Mouse (Mus musculus): ENCODE measurements at regions not wholly inside any gene's neighbourhood (a gene's known extent, or its start where the extent isn't known, plus 50 kb on each side); places are given as distances from the start of the nearest gene placed in this dataset.
A peak's percentile ranks its signal among the peaks of the same experiment; 100 is the strongest.

DNA sequence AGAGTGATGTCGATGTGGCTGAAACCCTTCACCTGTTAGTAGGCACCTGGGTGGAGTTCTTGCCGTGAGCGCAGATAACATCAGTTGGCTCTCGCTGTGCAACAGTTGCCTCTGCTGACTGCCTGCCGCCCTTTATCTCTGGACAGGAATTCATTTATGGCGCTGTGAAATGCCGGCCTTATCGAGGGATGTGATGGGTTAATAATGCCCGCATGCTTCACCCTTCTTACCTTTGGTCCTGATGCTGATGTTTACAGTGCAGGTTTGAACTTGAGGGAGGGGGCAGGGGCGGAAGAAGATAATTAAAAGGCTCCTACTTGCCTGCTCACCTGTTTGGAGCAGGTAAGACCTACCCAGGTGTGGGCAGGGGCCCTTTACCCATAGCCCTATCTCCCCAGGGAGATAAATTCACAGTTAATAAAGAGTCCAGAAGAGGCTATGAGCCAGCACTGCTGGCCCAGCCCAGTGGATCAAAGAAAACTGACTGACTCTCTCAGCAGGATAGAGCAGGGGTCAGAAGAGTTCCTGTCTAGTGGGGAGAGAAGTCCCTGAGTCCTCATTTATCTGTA, 509.4 kb downstream of the Med13l start:
- Histone ChIP-seq H3K4me2 (ENCODE audit: low read depth, low read length) (no peak overlapping the region), H3K4me1 (ENCODE audit: insufficient read depth, low read length) (no peaks in the 10 kb centered on the region), H3K27ac (no peak overlapping the region), H3K9me3 (ENCODE audit: low read length) (no peaks in the 10 kb centered on the region), H3K4me3 (ENCODE audit: low read length) (no peak overlapping the region), H3K36me3 (ENCODE audit: insufficient read depth, low read length) (no peaks in the 10 kb centered on the region), H3K27me3 (ENCODE audit: insufficient read depth, low read length) (no peaks in the 10 kb centered on the region), H3K9ac (replicated peaks; ENCODE audit: low read length) (no peak overlapping the region)
- TF ChIP-seq CTCF (IDR thresholded peaks at IDR 0.05; ENCODE audit: low read depth): no peak
- no peak for DNase-seq (ENCODE audit: low spot score)
- no peak for ATAC-seq
- WGBS: 84% methylated on average over 10 of the region's 10 CpGs

DNA sequence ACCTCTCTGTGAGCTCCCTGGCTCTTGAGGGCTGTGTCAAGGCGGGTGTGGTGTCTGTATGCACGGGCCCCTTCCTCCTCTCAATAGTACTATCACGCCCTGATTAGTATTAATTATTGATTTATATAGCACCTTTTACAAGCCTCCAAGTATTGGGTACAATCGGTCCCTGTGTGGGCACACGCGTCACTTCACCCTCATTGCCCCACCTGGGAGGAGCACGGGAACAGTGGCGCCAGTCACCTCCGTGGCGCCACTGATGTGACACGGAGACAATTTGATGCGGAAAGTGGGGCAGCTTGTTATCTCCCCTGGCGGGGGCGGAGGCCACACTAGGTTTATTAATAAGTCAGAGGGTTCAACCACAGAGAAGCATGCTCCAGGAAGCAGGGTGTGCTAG, 512.2 kb downstream of the Med13l start:
- Histone ChIP-seq H3K9ac (replicated peaks; ENCODE audit: low read length) (no peak overlapping the region), H3K4me3 (ENCODE audit: low read length) (no peak overlapping the region), H3K27me3 (ENCODE audit: insufficient read depth, low read length) (no peaks in the 10 kb centered on the region), H3K4me2 (ENCODE audit: low read depth, low read length) (no peak overlapping the region), H3K4me1 (ENCODE audit: insufficient read depth, low read length) (no peaks in the 10 kb centered on the region), H3K36me3 (ENCODE audit: insufficient read depth, low read length) (no peaks in the 10 kb centered on the region), H3K27ac (no peak overlapping the region), H3K9me3 (ENCODE audit: low read length) (no peaks in the 10 kb centered on the region)
- DNase-seq (ENCODE audit: low spot score) (no peak), ATAC-seq (no peak)
- WGBS: 93% methylated on average over 14 of the region's 14 CpGs
- TF ChIP-seq CTCF (IDR thresholded peaks at IDR 0.05; ENCODE audit: low read depth): no peak

GRCm38 (mm10) chr5:119080747-119081146, 520.3 kb downstream of the Med13l start:
- H3K36me3 ChIP-seq (ENCODE audit: insufficient read depth, low read length): no peaks in the 10 kb centered on the region
- no peak overlapping the region for H3K4me3 ChIP-seq (ENCODE audit: low read length)
- no peak for ATAC-seq
- no peak overlapping the region for H3K27ac ChIP-seq
- DNase-seq (ENCODE audit: low spot score): no peak
- peaks cover 3% of the 10 kb centered on the region; the same call in 1 of the 2 replicates for H3K27me3 ChIP-seq (ENCODE audit: insufficient read depth, low read length)
- TF ChIP-seq CTCF (IDR thresholded peaks at IDR 0.05; ENCODE audit: low read depth): no peak
- H3K9me3 ChIP-seq (ENCODE audit: low read length): no peaks in the 10 kb centered on the region
- no peak overlapping the region for H3K9ac ChIP-seq (replicated peaks; ENCODE audit: low read length)
- no peaks in the 10 kb centered on the region for H3K4me1 ChIP-seq (ENCODE audit: insufficient read depth, low read length)
- H3K4me2 ChIP-seq (ENCODE audit: low read depth, low read length): no peak overlapping the region
- 86% methylated on average over 5 of the region's 5 CpGs for WGBS

DNA sequence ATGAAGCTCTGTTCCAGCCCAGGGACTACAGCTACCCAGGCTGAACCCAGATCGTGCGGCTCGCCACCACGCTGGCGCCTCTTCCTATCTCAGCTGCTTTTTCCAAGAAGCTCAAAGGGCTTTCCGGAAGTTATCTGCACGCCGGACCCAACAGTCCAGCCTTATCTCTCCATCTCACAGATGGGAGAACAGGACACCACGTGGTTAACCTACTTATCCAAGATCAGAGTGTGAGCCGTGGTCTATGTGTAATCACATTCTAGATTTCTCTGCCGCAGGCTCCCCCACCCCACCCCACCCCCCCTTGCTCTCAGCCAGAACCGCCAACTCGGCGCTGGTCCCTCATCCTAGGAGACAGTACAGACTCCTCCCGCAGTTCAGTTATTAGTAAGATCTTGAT, 522.4 kb downstream of the Med13l start:
- Histone ChIP-seq H3K4me2 (ENCODE audit: low read depth, low read length) (no peak overlapping the region), H3K4me3 (ENCODE audit: low read length) (no peak overlapping the region), H3K27ac (no peak overlapping the region), H3K36me3 (ENCODE audit: insufficient read depth, low read length) (no peaks in the 10 kb centered on the region), H3K27me3 (ENCODE audit: insufficient read depth, low read length) (peaks cover 13% of the 10 kb centered on the region; the same call in 1 of the 2 replicates), H3K9me3 (ENCODE audit: low read length) (no peaks in the 10 kb centered on the region), H3K4me1 (ENCODE audit: insufficient read depth, low read length) (0 out of 2 replicates have a peak, but pooled peaks cover 4% of the 10 kb centered on the region), H3K9ac (replicated peaks; ENCODE audit: low read length) (no peak overlapping the region)
- TF ChIP-seq CTCF (IDR thresholded peaks at IDR 0.05; ENCODE audit: low read depth): no peak
- 81% methylated on average over 15 of the region's 15 CpGs for WGBS
- DNase-seq (ENCODE audit: low spot score) (no peak), ATAC-seq (no peak)

DNA sequence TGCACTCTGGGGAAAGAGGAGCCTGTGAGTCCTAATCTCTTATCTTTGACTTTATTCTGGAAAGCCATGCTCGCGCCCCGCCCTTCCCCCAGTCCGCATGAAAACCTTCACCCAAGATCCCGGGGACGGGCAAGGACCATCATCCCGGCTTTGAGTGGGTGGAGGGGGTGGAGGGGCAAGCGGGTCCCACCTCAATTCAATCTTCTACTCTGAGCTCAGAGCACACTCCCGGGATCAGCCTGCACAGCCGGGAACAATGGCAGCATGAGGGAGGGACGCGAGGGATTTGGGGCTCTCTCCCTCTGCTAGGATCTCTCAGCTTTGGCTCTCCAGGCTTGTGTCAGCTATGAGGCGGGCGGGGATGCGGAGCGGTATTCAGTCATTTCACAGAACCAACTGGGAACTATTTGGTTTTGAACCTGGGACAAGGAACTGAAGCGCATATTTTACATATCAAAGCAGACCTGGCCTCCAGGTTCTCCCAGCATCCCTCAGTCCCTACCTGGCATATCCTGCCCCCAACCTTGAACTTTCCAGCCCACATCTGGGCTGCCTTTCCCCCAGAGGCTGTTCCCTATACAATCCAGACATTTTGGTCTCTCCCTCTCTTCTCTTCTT, 537.2 kb downstream of the Med13l start:
- no peaks in the 10 kb centered on the region for H3K27me3 ChIP-seq (ENCODE audit: insufficient read depth, low read length)
- H3K4me3 ChIP-seq (ENCODE audit: low read length): 0 out of 2 replicates have a peak overlapping the region, but pooled peaks have one; percentile 13
- 6% methylated on average over 17 of the region's 17 CpGs for WGBS
- no peak overlapping the region for H3K9ac ChIP-seq (replicated peaks; ENCODE audit: low read length)
- H3K4me2 ChIP-seq (ENCODE audit: low read depth, low read length): peak overlapping the region; percentile 38
- no peaks in the 10 kb centered on the region for H3K4me1 ChIP-seq (ENCODE audit: insufficient read depth, low read length)
- no peaks in the 10 kb centered on the region for H3K36me3 ChIP-seq (ENCODE audit: insufficient read depth, low read length)
- ATAC-seq (peak; percentile 21; the same call in 1 of the 2 replicates), DNase-seq (ENCODE audit: low spot score) (no peak)
- no peaks in the 10 kb centered on the region for H3K9me3 ChIP-seq (ENCODE audit: low read length)
- TF ChIP-seq CTCF (IDR thresholded peaks at IDR 0.05; ENCODE audit: low read depth): no peak
- H3K27ac ChIP-seq: no peak overlapping the region

GRCm38 (mm10) chr5:119099817-119100216, 539.3 kb downstream of the Med13l start:
- no peak overlapping the region for H3K4me2 ChIP-seq (ENCODE audit: low read depth, low read length)
- ATAC-seq: no peak
- DNase-seq (ENCODE audit: low spot score): no peak
- H3K27me3 ChIP-seq (ENCODE audit: insufficient read depth, low read length): no peaks in the 10 kb centered on the region
- no peak overlapping the region for H3K9ac ChIP-seq (replicated peaks; ENCODE audit: low read length)
- H3K4me1 ChIP-seq (ENCODE audit: insufficient read depth, low read length): no peaks in the 10 kb centered on the region
- no peaks in the 10 kb centered on the region for H3K9me3 ChIP-seq (ENCODE audit: low read length)
- H3K4me3 ChIP-seq (ENCODE audit: low read length): no peak overlapping the region
- no peak overlapping the region for H3K27ac ChIP-seq
- 70% methylated on average over 6 of the region's 6 CpGs for WGBS
- no peak for TF ChIP-seq CTCF (IDR thresholded peaks at IDR 0.05; ENCODE audit: low read depth)
- H3K36me3 ChIP-seq (ENCODE audit: insufficient read depth, low read length): no peaks in the 10 kb centered on the region

- no peak for TF ChIP-seq CTCF (IDR thresholded peaks at IDR 0.05; ENCODE audit: low read depth)
- DNase-seq (ENCODE audit: low spot score): no peak
- H3K27ac ChIP-seq: no peak overlapping the region
- H3K9me3 ChIP-seq (ENCODE audit: low read length): no peaks in the 10 kb centered on the region
- H3K4me1 ChIP-seq (ENCODE audit: insufficient read depth, low read length): no peaks in the 10 kb centered on the region
- 42% methylated on average over 1 of the region's 1 CpGs for WGBS
- H3K9ac ChIP-seq (replicated peaks; ENCODE audit: low read length): no peak overlapping the region
- H3K27me3 ChIP-seq (ENCODE audit: insufficient read depth, low read length): no peaks in the 10 kb centered on the region
- H3K4me2 ChIP-seq (ENCODE audit: low read depth, low read length): no peak overlapping the region
- no peak for ATAC-seq
- no peaks in the 10 kb centered on the region for H3K36me3 ChIP-seq (ENCODE audit: insufficient read depth, low read length)
- no peak overlapping the region for H3K4me3 ChIP-seq (ENCODE audit: low read length)
These were observed 543.0 kb downstream of the Med13l start for GRCm38 (mm10) chr5:119103503-119103902.
